Mouse (Mus musculus) bone marrow macrophage, adult 2 months (primary cell): ENCODE data around the gene Ankrd13a.

ENCODE experiments used
- CTCF ChIP-seq: IDR thresholded peaks from 2 replicates; pipeline ENCODE4 v1.5.1; 2012; ENCODE audit warnings: low read depth, mild to moderate bottlenecking, low read length, moderate library complexity
- POLR2A ChIP-seq: IDR thresholded peaks from 2 replicates; pipeline ENCODE4 v1.6.1; 2012; ENCODE audit warnings: mild to moderate bottlenecking, low read depth, low read length, borderline replicate concordance

- TF ChIP-seq CTCF (no peak), POLR2A (no peak)
These were observed 14.9 kb upstream of the Ankrd13a start for GRCm38 (mm10) chr5:114759536-114760090.
